Mouse (Mus musculus): ENCODE data around the gene Egflam. TPM values are rescaled to one million over a fixed set of nuclear protein-coding genes. Genes with fewer than 3 reads are reported as not detected.

The Egflam gene
- polyA plus RNA-seq, 1 experiment from 2014 or later = 11.8 TPM

- ATAC-seq (ENCODE audit: insufficient number of reproducible peaks, insufficient read depth, low FRiP score, low read depth) = no peak
- 94% methylated on average over 11 of the region's 11 CpGs for WGBS
- H3K27me3 ChIP-seq (ENCODE audit: control insufficient read depth, insufficient read depth, low read length) = no peaks in the 10 kb centered on the region
Measured at GRCm38 (mm10) chr15:7239904-7240303, 158.3 kb downstream of the Egflam start.

GRCm38 (mm10) chr15:7233393-7234090, 164.7 kb downstream of the Egflam start:
- no peak for ATAC-seq (ENCODE audit: insufficient number of reproducible peaks, insufficient read depth, low FRiP score, low read depth)
- Histone ChIP-seq H3K9ac (ENCODE audit: low read length) (no peak overlapping the region), H3K27ac (replicated peaks in 1 of 2; ENCODE audit: control insufficient read depth in 1 of 2, insufficient read depth in 1 of 2, low read depth in 2 of 2, low read length in 2 of 2) (no peak overlapping the region), H3K4me1 (ENCODE audit: control insufficient read depth in 2 of 2, insufficient read depth in 2 of 2, low read length in 2 of 2) (no peaks in the 10 kb centered on the region), H3K36me3 (ENCODE audit: control insufficient read depth, insufficient read depth, low read length) (no peaks in the 10 kb centered on the region), H3K4me2 (ENCODE audit: low read length) (no peak overlapping the region), H3K27me3 (ENCODE audit: control insufficient read depth, insufficient read depth, low read length) (no peaks in the 10 kb centered on the region), H3K4me3 (ENCODE audit: control insufficient read depth in 1 of 2, insufficient read depth in 1 of 2, low read depth in 1 of 2, low read length in 2 of 2) (no peak overlapping the region), H3K9me3 (ENCODE audit: control insufficient read depth, low read length) (no peaks in the 10 kb centered on the region)
- 76% methylated on average over 13 of the region's 13 CpGs for WGBS

More at GRCm38 (mm10) chr15:7239904-7240303, 158.3 kb downstream of the Egflam start:
- no peak overlapping the region for H3K4me3 ChIP-seq (ENCODE audit: control insufficient read depth in 1 of 2, insufficient read depth in 1 of 2, low read depth in 1 of 2, low read length in 2 of 2)
- H3K36me3 ChIP-seq (ENCODE audit: control insufficient read depth, insufficient read depth, low read length) = no peaks in the 10 kb centered on the region
- no peak overlapping the region for H3K9ac ChIP-seq (ENCODE audit: low read length)
- H3K4me2 ChIP-seq (ENCODE audit: low read length) = no peak overlapping the region
- no peaks in the 10 kb centered on the region for H3K4me1 ChIP-seq (ENCODE audit: control insufficient read depth in 2 of 2, insufficient read depth in 2 of 2, low read length in 2 of 2)
- no peak overlapping the region for H3K27ac ChIP-seq (replicated peaks in 1 of 2; ENCODE audit: control insufficient read depth in 1 of 2, insufficient read depth in 1 of 2, low read depth in 2 of 2, low read length in 2 of 2)
- H3K9me3 ChIP-seq (ENCODE audit: control insufficient read depth, low read length) = no peaks in the 10 kb centered on the region

- Histone ChIP-seq H3K36me3 (ENCODE audit: control insufficient read depth, insufficient read depth, low read length) (no peaks in the 10 kb centered on the region), H3K27me3 (ENCODE audit: control insufficient read depth, insufficient read depth, low read length) (no peaks in the 10 kb centered on the region), H3K4me1 (ENCODE audit: control insufficient read depth in 2 of 2, insufficient read depth in 2 of 2, low read length in 2 of 2) (peaks cover 25 to 32% of the 10 kb centered on the region in 2 experiments), H3K9ac (ENCODE audit: low read length) (no peak overlapping the region), H3K4me3 (ENCODE audit: control insufficient read depth in 1 of 2, insufficient read depth in 1 of 2, low read depth in 1 of 2, low read length in 2 of 2) (no peak overlapping the region), H3K4me2 (ENCODE audit: low read length) (no peak overlapping the region), H3K9me3 (ENCODE audit: control insufficient read depth, low read length) (no peaks in the 10 kb centered on the region), H3K27ac (replicated peaks in 1 of 2; ENCODE audit: control insufficient read depth in 1 of 2, insufficient read depth in 1 of 2, low read depth in 2 of 2, low read length in 2 of 2) (no peak overlapping the region)
- ATAC-seq (ENCODE audit: insufficient number of reproducible peaks, insufficient read depth, low FRiP score, low read depth) = peak; percentile 45; the same call in 1 of the 2 replicates
- 3% methylated on average over 5 of the region's 5 CpGs for WGBS
Measured at GRCm38 (mm10) chr15:7226225-7226624, 172.0 kb downstream of the Egflam start.

GRCm38 (mm10) chr15:7224151-7224775, 173.9 kb downstream of the Egflam start:
- peak overlapping the region; percentile 5 to 96; a peak in 3 of 4 replicates for H3K27ac ChIP-seq (replicated peaks in 1 of 2; ENCODE audit: control insufficient read depth in 1 of 2, insufficient read depth in 1 of 2, low read depth in 2 of 2, low read length in 2 of 2)
- no peaks in the 10 kb centered on the region for H3K36me3 ChIP-seq (ENCODE audit: control insufficient read depth, insufficient read depth, low read length)
- 49% methylated on average over 12 of the region's 12 CpGs for WGBS
- H3K4me2 ChIP-seq (ENCODE audit: low read length) = peak overlapping the region; percentile 69
- no peak overlapping the region; a peak in 1 of 4 replicates for H3K4me3 ChIP-seq (ENCODE audit: control insufficient read depth in 1 of 2, insufficient read depth in 1 of 2, low read depth in 1 of 2, low read length in 2 of 2)
- ATAC-seq (ENCODE audit: insufficient number of reproducible peaks, insufficient read depth, low FRiP score, low read depth) = no peak
- H3K9ac ChIP-seq (ENCODE audit: low read length) = peak overlapping the region; percentile 75; the same call in 1 of the 2 replicates
- no peaks in the 10 kb centered on the region for H3K27me3 ChIP-seq (ENCODE audit: control insufficient read depth, insufficient read depth, low read length)
- peaks cover 25 to 33% of the 10 kb centered on the region in 2 experiments for H3K4me1 ChIP-seq (ENCODE audit: control insufficient read depth in 2 of 2, insufficient read depth in 2 of 2, low read length in 2 of 2)
- H3K9me3 ChIP-seq (ENCODE audit: control insufficient read depth, low read length) = no peaks in the 10 kb centered on the region

- no peaks in the 10 kb centered on the region for H3K9me3 ChIP-seq (ENCODE audit: control insufficient read depth, low read length)
- H3K4me2 ChIP-seq (ENCODE audit: low read length) = peak overlapping the region; percentile 69
- peak overlapping the region; percentile 88 to 96 for H3K27ac ChIP-seq (replicated peaks in 1 of 2; ENCODE audit: control insufficient read depth in 1 of 2, insufficient read depth in 1 of 2, low read depth in 2 of 2, low read length in 2 of 2)
- H3K27me3 ChIP-seq (ENCODE audit: control insufficient read depth, insufficient read depth, low read length) = no peaks in the 10 kb centered on the region
- 12% methylated on average over 11 of the region's 11 CpGs for whole genome bisulfite sequencing
- peak overlapping the region; percentile 30 to 33 for H3K4me3 ChIP-seq (ENCODE audit: control insufficient read depth in 1 of 2, insufficient read depth in 1 of 2, low read depth in 1 of 2, low read length in 2 of 2)
- ATAC-seq (ENCODE audit: insufficient number of reproducible peaks, insufficient read depth, low FRiP score, low read depth) = peak; percentile 87
- peak overlapping the region; percentile 75 for H3K9ac ChIP-seq (ENCODE audit: low read length)
- H3K36me3 ChIP-seq (ENCODE audit: control insufficient read depth, insufficient read depth, low read length) = peaks cover 3% of the 10 kb centered on the region; the same call in 1 of the 2 replicates
- peaks cover 25 to 33% of the 10 kb centered on the region in 2 experiments for H3K4me1 ChIP-seq (ENCODE audit: control insufficient read depth in 2 of 2, insufficient read depth in 2 of 2, low read length in 2 of 2)
Measured at GRCm38 (mm10) chr15:7222809-7223208, 175.4 kb downstream of the Egflam start.

- 0 out of 4 replicates have a peak overlapping the region, but pooled peaks of 1 of the 2 experiments have one; percentile 19 for H3K27ac ChIP-seq (replicated peaks in 1 of 2; ENCODE audit: control insufficient read depth in 1 of 2, insufficient read depth in 1 of 2, low read depth in 2 of 2, low read length in 2 of 2)
Measured at GRCm38 (mm10) chr15:7217273-7217598, 181.0 kb downstream of the Egflam start.

GRCm38 (mm10) chr15:7216581-7217272, 181.5 kb downstream of the Egflam start:
- 67% methylated on average over 9 of the region's 9 CpGs for WGBS
- H3K9me3 ChIP-seq (ENCODE audit: control insufficient read depth, low read length) = no peaks in the 10 kb centered on the region
- H3K27ac ChIP-seq (replicated peaks in 1 of 2; ENCODE audit: control insufficient read depth in 1 of 2, insufficient read depth in 1 of 2, low read depth in 2 of 2, low read length in 2 of 2) = 0 out of 4 replicates have a peak overlapping the region, but pooled peaks of 1 of the 2 experiments have one; percentile 19
- no peaks in the 10 kb centered on the region for H3K27me3 ChIP-seq (ENCODE audit: control insufficient read depth, insufficient read depth, low read length)
- ATAC-seq (ENCODE audit: insufficient number of reproducible peaks, insufficient read depth, low FRiP score, low read depth) = 0 out of 2 replicates have a peak, but pooled peaks have one; percentile 14
- peaks cover 9% of the 10 kb centered on the region; the same call in 1 of the 2 replicates for H3K36me3 ChIP-seq (ENCODE audit: control insufficient read depth, insufficient read depth, low read length)
- H3K4me3 ChIP-seq (ENCODE audit: control insufficient read depth in 1 of 2, insufficient read depth in 1 of 2, low read depth in 1 of 2, low read length in 2 of 2) = no peak overlapping the region
- H3K9ac ChIP-seq (ENCODE audit: low read length) = peak overlapping the region; percentile 2; the same call in 1 of the 2 replicates
- H3K4me2 ChIP-seq (ENCODE audit: low read length) = no peak overlapping the region
- peaks cover 11 to 20% of the 10 kb centered on the region in 2 experiments; a peak in 3 of 4 replicates for H3K4me1 ChIP-seq (ENCODE audit: control insufficient read depth in 2 of 2, insufficient read depth in 2 of 2, low read length in 2 of 2)

More at GRCm38 (mm10) chr15:7217273-7217598, 181.0 kb downstream of the Egflam start:
- H3K36me3 ChIP-seq (ENCODE audit: control insufficient read depth, insufficient read depth, low read length) = peaks cover 9% of the 10 kb centered on the region; the same call in 1 of the 2 replicates
- peaks cover 16 to 24% of the 10 kb centered on the region in 2 experiments for H3K4me1 ChIP-seq (ENCODE audit: control insufficient read depth in 2 of 2, insufficient read depth in 2 of 2, low read length in 2 of 2)
- ATAC-seq (ENCODE audit: insufficient number of reproducible peaks, insufficient read depth, low FRiP score, low read depth) = no peak
- H3K9ac ChIP-seq (ENCODE audit: low read length) = peak overlapping the region; percentile 2; the same call in 1 of the 2 replicates
- H3K27me3 ChIP-seq (ENCODE audit: control insufficient read depth, insufficient read depth, low read length) = no peaks in the 10 kb centered on the region
- H3K4me3 ChIP-seq (ENCODE audit: control insufficient read depth in 1 of 2, insufficient read depth in 1 of 2, low read depth in 1 of 2, low read length in 2 of 2) = no peak overlapping the region
- WGBS = 81% methylated on average over 6 of the region's 6 CpGs
- H3K9me3 ChIP-seq (ENCODE audit: control insufficient read depth, low read length) = no peaks in the 10 kb centered on the region
- H3K4me2 ChIP-seq (ENCODE audit: low read length) = no peak overlapping the region

All from heart, embryonic 14.5 days (tissue).